Mouse (Mus musculus) limb, embryonic 14.5 days (tissue): ENCODE results near the gene Hscb. TPM values are rescaled to one million over a fixed set of nuclear protein-coding genes. Genes with fewer than 3 reads are reported as not detected.
A peak's percentile ranks its signal among the peaks of the same experiment; 100 is the strongest.

ENCODE experiments used
- ATAC-seq: fragments of 200-750 bp; cut with Nextera tagmentation; 2 replicates; pipeline ENCODE4 v1.8.0; 2017; ENCODE audit warnings: low read depth, moderate number of reproducible peaks, moderate TSS enrichment; ENCODE audit not compliant: low FRiP score
- DNase-seq: peaks from one replicate; pipeline ENCODE4 v3.0.0-alpha.2; 2015; ENCODE audit warnings: low spot score
- H3K27ac ChIP-seq: fragments of 300-500 bp; sonication (generic); replicated peaks from 2 replicates; pipeline ENCODE4 v1.5.1; 2014; ENCODE audit warnings: low read depth, mild to moderate bottlenecking, low read length, moderate library complexity, mixed read lengths
- H3K27me3 ChIP-seq: fragments of 300-500 bp; sonication (generic); 2 replicates; pipeline ENCODE4 v1.6.1; 2014; ENCODE audit warnings: low read length, mixed read lengths; ENCODE audit not compliant: control insufficient read depth, insufficient read depth
- H3K36me3 ChIP-seq: fragments of 300-500 bp; sonication (generic); 2 replicates; pipeline ENCODE4 v1.6.1; 2014; ENCODE audit warnings: mild to moderate bottlenecking, low read length, moderate library complexity, mixed read lengths; ENCODE audit not compliant: control insufficient read depth, insufficient read depth
- H3K4me1 ChIP-seq: fragments of 300-500 bp; sonication (generic); 2 replicates; pipeline ENCODE4 v1.6.1; 2014; ENCODE audit warnings: antibody characterized with exemption, low read length, mixed read lengths; ENCODE audit not compliant: control insufficient read depth, insufficient read depth
- H3K4me2 ChIP-seq: fragments of 300-500 bp; sonication (generic); replicated peaks from 2 replicates; pipeline ENCODE4 v1.6.1; 2014; ENCODE audit warnings: low read depth, mild to moderate bottlenecking, low read length, moderate library complexity; ENCODE audit not compliant: severe bottlenecking
- H3K4me3 ChIP-seq: fragments of 300-500 bp; sonication (generic); replicated peaks from 2 replicates; pipeline ENCODE4 v1.5.1; 2014; ENCODE audit warnings: low read length
- H3K9ac ChIP-seq: fragments of 300-500 bp; sonication (generic); 2 replicates; pipeline ENCODE4 v1.6.1; 2014; ENCODE audit warnings: mild to moderate bottlenecking, low read depth, low read length, moderate library complexity; ENCODE audit not compliant: severe bottlenecking
- H3K9me3 ChIP-seq: fragments of 300-500 bp; sonication (generic); 2 replicates; pipeline ENCODE4 v1.6.1; 2016; ENCODE audit warnings: low read length; ENCODE audit not compliant: control insufficient read depth
- POLR2A ChIP-seq: fragments of 200-500 bp; IDR thresholded peaks from 2 replicates; pipeline ENCODE4 v1.8.0; 2012; ENCODE audit warnings: inconsistent platforms, mild to moderate bottlenecking, moderate library complexity, borderline replicate concordance; ENCODE audit not compliant: insufficient read depth, insufficient read length; ENCODE audit errors: extremely low read depth
- WGBS: fragments of 180-500 bp; shearing (Covaris S2); extraction: QIAGEN DNeasy Blood & Tissue Kit; methylation state at CpG from one replicate; pipeline ENCODE4 v1.1.7; 2014; 5-methylcytosine and 5-hydroxymethylcytosine counted together
- polyA plus RNA-seq, 2 experiments: library from polyadenylated mRNA; depleted of rRNA in 1 of 2; stranded (reverse) in 1 of 2; unstranded in 1 of 2; fragments of >200 nt; fragmentation: Nextera tagmentation in 1 of 2; extraction: Ambion mirVana in 1 of 2; gene quantifications; 2 replicates each; pipeline versions ENCODE4 v1.2.1 to v1.2.3; 2012 to 2014

Hscb gene
- polyA plus RNA-seq, 2 experiments = 19.3 to 19.4 TPM

- H3K9ac ChIP-seq = no peak overlapping the region
- H3K36me3 ChIP-seq = peaks cover 5% of the 10 kb centered on the region
- no peak for DNase-seq
- H3K4me3 ChIP-seq = no peak overlapping the region
- no peak overlapping the region for H3K27ac ChIP-seq
- H3K4me2 ChIP-seq = no peak overlapping the region
- H3K9me3 ChIP-seq = no peaks in the 10 kb centered on the region
- H3K27me3 ChIP-seq = no peaks in the 10 kb centered on the region
- no peak for TF ChIP-seq POLR2A
- no peaks in the 10 kb centered on the region for H3K4me1 ChIP-seq
- no peak for ATAC-seq
- WGBS = 89% methylated on average over 5 of the region's 5 CpGs
Measured at GRCm38 (mm10) chr5:110831036-110831720, 8.4 kb downstream of the Hscb start.

DNA sequence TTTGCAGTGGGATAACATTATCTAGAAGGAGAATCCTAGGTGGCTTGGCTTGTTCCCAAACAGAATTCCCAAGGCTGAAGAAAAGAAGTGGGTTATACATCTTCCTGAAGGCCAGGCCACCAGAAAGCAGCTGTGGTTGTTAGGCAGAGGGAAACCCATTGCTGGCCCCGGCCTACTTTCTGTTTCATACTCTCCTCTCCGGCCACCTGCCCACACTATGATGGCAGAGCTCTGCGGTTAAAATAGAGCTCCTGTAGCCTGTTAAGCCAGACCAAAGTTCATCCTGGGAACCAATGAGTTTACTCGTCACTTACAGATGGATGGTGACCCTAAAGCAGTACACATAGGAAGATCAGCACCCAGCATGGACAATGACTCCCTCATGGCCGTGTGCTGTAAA, 12.0 kb downstream of the Hscb start:
- ATAC-seq (no peak), DNase-seq (no peak)
- WGBS = 91% methylated on average over 5 of the region's 5 CpGs
- H3K27ac ChIP-seq = no peak overlapping the region
- H3K9ac ChIP-seq = no peak overlapping the region
- TF ChIP-seq POLR2A = no peak
- H3K4me1 ChIP-seq = no peaks in the 10 kb centered on the region
- H3K9me3 ChIP-seq = no peaks in the 10 kb centered on the region
- H3K4me2 ChIP-seq = no peak overlapping the region
- no peak overlapping the region for H3K4me3 ChIP-seq
- H3K27me3 ChIP-seq = no peaks in the 10 kb centered on the region
- H3K36me3 ChIP-seq = no peaks in the 10 kb centered on the region; the same call in 1 of the 2 replicates

DNA sequence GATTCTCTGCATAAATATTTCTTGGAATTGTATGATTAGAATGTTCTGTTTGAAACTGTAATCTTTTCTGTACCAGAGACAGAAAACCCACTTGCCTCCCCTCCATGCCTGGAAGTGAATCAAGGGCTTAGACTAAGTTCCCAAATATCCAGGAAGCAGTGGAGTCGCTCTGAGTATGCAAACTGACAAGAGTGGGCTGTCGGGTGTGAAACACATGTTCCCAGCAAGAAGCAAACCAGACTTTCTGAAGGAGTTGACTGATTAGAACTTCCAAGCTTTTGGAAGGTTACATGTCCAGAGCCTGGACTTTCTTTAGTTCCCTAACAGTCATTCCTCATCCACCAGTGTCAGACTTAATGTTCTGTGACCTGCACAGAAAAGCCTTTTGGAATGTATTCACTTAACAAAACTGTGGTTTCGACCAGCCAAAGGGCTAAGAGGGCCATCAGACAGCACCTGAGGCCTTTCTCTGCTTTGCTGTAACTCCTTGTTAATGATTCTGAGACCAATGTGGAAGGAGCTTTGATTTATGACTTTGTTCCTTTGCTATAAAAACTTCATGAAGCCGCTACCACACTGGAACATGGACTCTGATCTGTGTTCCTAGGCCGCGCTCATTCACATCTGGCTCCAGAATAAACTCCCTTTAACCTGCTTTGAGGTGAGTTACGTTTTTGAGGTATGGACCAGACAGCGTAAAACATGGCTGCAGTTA, 12.6 kb downstream of the Hscb start:
- Histone ChIP-seq H3K4me2 (no peak overlapping the region), H3K4me1 (no peaks in the 10 kb centered on the region), H3K27ac (no peak overlapping the region), H3K27me3 (no peaks in the 10 kb centered on the region), H3K36me3 (no peaks in the 10 kb centered on the region; the same call in 1 of the 2 replicates), H3K9ac (no peak overlapping the region), H3K9me3 (no peaks in the 10 kb centered on the region), H3K4me3 (no peak overlapping the region)
- 53% methylated on average over 8 of the region's 8 CpGs for WGBS
- DNase-seq = no peak
- no peak for ATAC-seq
- no peak for TF ChIP-seq POLR2A

GRCm38 (mm10) chr5:110824421-110824820, 15.2 kb downstream of the Hscb start:
- H3K9me3 ChIP-seq = no peaks in the 10 kb centered on the region
- no peak for DNase-seq
- no peaks in the 10 kb centered on the region for H3K36me3 ChIP-seq
- TF ChIP-seq POLR2A = no peak
- H3K4me2 ChIP-seq = no peak overlapping the region
- H3K4me1 ChIP-seq = no peaks in the 10 kb centered on the region
- H3K27me3 ChIP-seq = no peaks in the 10 kb centered on the region
- H3K9ac ChIP-seq = no peak overlapping the region
- no peak overlapping the region for H3K27ac ChIP-seq
- H3K4me3 ChIP-seq = no peak overlapping the region
- WGBS = 75% methylated on average over 4 of the region's 4 CpGs
- no peak for ATAC-seq

- H3K9ac ChIP-seq = peak within 1 kb of the TSS; percentile 94
- TF ChIP-seq POLR2A = peak; percentile 95; the same call in 1 of the 2 replicates
- no peaks in the 10 kb centered on the region for H3K27me3 ChIP-seq
- peaks cover 25% of the 10 kb centered on the region for H3K4me1 ChIP-seq
- peak within 1 kb of the TSS; percentile 97 for H3K4me2 ChIP-seq
- DNase-seq (peak; percentile 98), ATAC-seq (peak; percentile 97)
- no peaks in the 10 kb centered on the region for H3K9me3 ChIP-seq
- H3K27ac ChIP-seq = peak within 1 kb of the TSS; percentile 85
- WGBS = under 1% methylated on average over 43 of the region's 80 CpGs
- peak within 1 kb of the TSS; percentile 90 for H3K4me3 ChIP-seq
- peaks cover 24% of the 10 kb centered on the region for H3K36me3 ChIP-seq
Measured at GRCm38 (mm10) chr5:110809667-110810325, 29.8 kb downstream of the Hscb start, which contains the start of gene Ulk1. Gene Ulk1, minus strand, starts transcription at chr5:110810097.
